Mouse (Mus musculus): ENCODE results near the gene Hal. TPM values are rescaled to one million over a fixed set of nuclear protein-coding genes. Genes with fewer than 3 reads are reported as not detected.
"Not testable (repeated sequence)": the region's sequence is repeated elsewhere in the genome, so short reads cannot be mapped to it uniquely, and the experiment has no call there.

The Hal gene
- total and polyA plus RNA-seq, 3 experiments, result 0.76 TPM; not detected in 2

DNA sequence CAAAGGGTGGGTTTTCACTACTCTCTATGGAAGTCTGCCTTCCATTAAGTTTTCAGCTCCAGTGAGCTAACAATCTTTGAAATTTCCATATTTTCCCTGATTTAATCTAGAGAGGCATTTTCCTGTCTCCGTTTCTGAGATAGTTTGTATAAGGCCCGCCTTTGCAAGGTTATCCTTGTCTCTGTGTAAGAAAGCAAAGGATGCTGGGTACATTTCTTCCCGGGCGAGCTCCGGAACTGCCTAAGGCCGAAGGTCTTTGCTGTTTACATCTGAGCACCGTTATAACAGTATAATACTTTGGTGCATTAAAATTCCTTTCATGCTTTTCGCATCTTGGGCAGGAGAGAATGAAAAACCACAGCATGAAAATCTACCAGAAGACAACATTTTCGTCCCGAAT lies 61.3 kb downstream of the Hal start:
- Histone ChIP-seq H3K36me3 (replicated peaks in 1 of 2; ENCODE audit: control insufficient read depth in 1 of 2, insufficient read depth in 1 of 2, low read length in 1 of 2) (peaks cover 2 to 25% of the 10 kb centered on the region in 2 experiments), H3K4me2 (ENCODE audit: insufficient read depth, low read depth, poor library complexity, severe bottlenecking) (no peak overlapping the region; the same call in 1 of the 2 replicates), H3K27ac (ENCODE audit: insufficient read depth, low read depth) (no peak overlapping the region), H3K79me2 (replicated peaks; ENCODE audit: control insufficient read depth, extremely low read depth, insufficient read depth, poor library complexity, severe bottlenecking) (no peaks in the 10 kb centered on the region), H3K9me3 (replicated peaks; ENCODE audit: low read length) (no peaks in the 10 kb centered on the region), H3K4me3 (replicated peaks in 1 of 3; ENCODE audit: low read depth in 2 of 3, low read length in 2 of 3, poor library complexity in 1 of 3) (peak overlapping the region in 1 of 3 experiments; percentile 47), H3K9ac (ENCODE audit: insufficient read depth, low read depth) (peak overlapping the region; percentile 58), H3K27me3 (replicated peaks) (no peaks in the 10 kb centered on the region), H3K4me1 (ENCODE audit: control insufficient read depth in 1 of 2, insufficient read depth in 2 of 2) (peaks cover 19 to 70% of the 10 kb centered on the region in 2 experiments)
- 0 out of 2 replicates have a peak, but pooled peaks have one; percentile 39 for TF ChIP-seq MXI1 (IDR thresholded peaks at IDR 0.05; ENCODE audit: low read depth, low read length)
- no peak for TF ChIP-seq ZNF384 (IDR thresholded peaks at IDR 0.05; ENCODE audit: low read depth, low read length)
- dilution Hi-C loops (cut with MboI; ENCODE audit: extremely low pct_ligation_motif_present, extremely low pct_unique_long_range_greater_than_20kb, low sequenced_read_pairs) (no loop called here), in situ Hi-C loops (cut with MboI; ENCODE audit: low pct_ligation_motif_present, low pct_unique_long_range_greater_than_20kb, low sequenced_read_pairs) (loop anchor here (25.0 kb wide), 1 partner anchor 263 kb away; no protein-coding TSS in a partner anchor)
- DNase-seq (ENCODE audit: extremely low read depth), result no peak

DNA sequence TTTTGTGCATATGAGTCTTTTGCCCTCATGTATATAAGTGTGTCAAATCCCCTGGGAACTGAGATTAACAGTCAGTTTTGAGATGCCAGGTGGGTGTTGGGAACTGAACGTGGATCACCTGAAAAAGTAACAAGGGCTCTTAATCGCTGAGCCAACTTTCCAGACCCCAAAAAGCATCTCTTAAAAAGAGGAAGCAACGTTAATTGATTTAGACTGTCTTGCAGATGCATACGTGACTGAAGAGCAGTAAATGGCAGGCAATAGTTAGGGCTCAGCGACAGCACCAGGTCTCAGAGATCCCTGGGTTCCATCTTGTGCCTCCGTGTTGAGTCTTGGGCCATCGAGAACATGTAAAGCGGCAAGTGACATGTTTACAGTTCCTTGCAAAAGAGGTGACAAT lies 64.0 kb downstream of the Hal start:
- H3K9ac ChIP-seq (ENCODE audit: insufficient read depth, low read depth), result no peak overlapping the region
- H3K4me1 ChIP-seq (ENCODE audit: control insufficient read depth in 1 of 2, insufficient read depth in 2 of 2), result peaks cover 8 to 48% of the 10 kb centered on the region in 2 experiments; a peak in 3 of 4 replicates
- DNase-seq (ENCODE audit: extremely low read depth), result no peak
- H3K27me3 ChIP-seq (replicated peaks), result no peaks in the 10 kb centered on the region
- dilution Hi-C loops (cut with MboI; ENCODE audit: extremely low pct_ligation_motif_present, extremely low pct_unique_long_range_greater_than_20kb, low sequenced_read_pairs), result no loop called here
- H3K4me3 ChIP-seq (replicated peaks in 1 of 3; ENCODE audit: low read depth in 2 of 3, low read length in 2 of 3, poor library complexity in 1 of 3), result no peak overlapping the region
- H3K4me2 ChIP-seq (ENCODE audit: insufficient read depth, low read depth, poor library complexity, severe bottlenecking), result no peak overlapping the region
- no peaks in the 10 kb centered on the region for H3K79me2 ChIP-seq (replicated peaks; ENCODE audit: control insufficient read depth, extremely low read depth, insufficient read depth, poor library complexity, severe bottlenecking)
- no peaks in the 10 kb centered on the region for H3K9me3 ChIP-seq (replicated peaks; ENCODE audit: low read length)
- in situ Hi-C loops (cut with MboI; ENCODE audit: low pct_ligation_motif_present, low pct_unique_long_range_greater_than_20kb, low sequenced_read_pairs), result loop anchor here (25.0 kb wide), 1 partner anchor 265 kb away; no protein-coding TSS in a partner anchor
- H3K36me3 ChIP-seq (replicated peaks in 1 of 2; ENCODE audit: control insufficient read depth in 1 of 2, insufficient read depth in 1 of 2, low read length in 1 of 2), result peaks cover 2 to 48% of the 10 kb centered on the region in 2 experiments
- H3K27ac ChIP-seq (ENCODE audit: insufficient read depth, low read depth), result no peak overlapping the region
- TF ChIP-seq SMC3 (IDR thresholded peaks at IDR 0.05; ENCODE audit: low read depth, low read length) (no peak), CTCF (conservative IDR thresholded peaks at IDR 0.05 in 1 of 2, IDR thresholded peaks at IDR 0.05 in 1 of 2; ENCODE audit: low read depth in 2 of 2, low read length in 2 of 2) (no peak), UBTF (IDR thresholded peaks at IDR 0.05; ENCODE audit: low read depth, low read length) (no peak), MAZ (IDR thresholded peaks at IDR 0.05; ENCODE audit: low read depth, low read length) (no peak), MXI1 (IDR thresholded peaks at IDR 0.05; ENCODE audit: low read depth, low read length) (no peak), MAFK (IDR thresholded peaks at IDR 0.05; ENCODE audit: insufficient replicate concordance, low read length) (no peak), ETS1 (conservative IDR thresholded peaks at IDR 0.05; ENCODE audit: low read depth, low read length) (no peak)

DNA sequence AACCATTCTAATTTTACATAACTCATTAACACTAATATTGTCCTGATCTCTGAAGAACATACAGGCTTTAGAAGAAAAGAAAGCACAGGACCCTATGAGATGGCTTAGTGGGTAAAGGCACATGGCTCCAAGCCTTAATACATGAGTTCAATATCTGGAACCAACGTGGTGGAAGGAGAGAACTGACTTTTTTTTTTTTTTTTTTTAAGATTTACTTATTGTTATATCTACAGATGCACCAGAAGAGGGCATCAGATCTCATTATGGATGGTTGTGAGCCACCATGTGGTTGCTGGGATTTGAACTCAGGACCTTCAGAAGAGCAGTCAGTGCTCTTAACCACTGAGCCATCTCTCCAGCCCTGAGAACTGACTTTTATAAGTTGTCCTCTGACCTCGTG lies 69.4 kb downstream of the Hal start:
- peaks cover 0 to 56% of the 10 kb centered on the region in 2 experiments for H3K36me3 ChIP-seq (replicated peaks in 1 of 2; ENCODE audit: control insufficient read depth in 1 of 2, insufficient read depth in 1 of 2, low read length in 1 of 2)
- dilution Hi-C loops (cut with MboI; ENCODE audit: extremely low pct_ligation_motif_present, extremely low pct_unique_long_range_greater_than_20kb, low sequenced_read_pairs); H3K4me2 ChIP-seq (ENCODE audit: insufficient read depth, low read depth, poor library complexity, severe bottlenecking); H3K4me3 ChIP-seq (replicated peaks in 1 of 3; ENCODE audit: low read depth in 2 of 3, low read length in 2 of 3, poor library complexity in 1 of 3); H3K27ac ChIP-seq (ENCODE audit: insufficient read depth, low read depth); H3K79me2 ChIP-seq (replicated peaks; ENCODE audit: control insufficient read depth, extremely low read depth, insufficient read depth, poor library complexity, severe bottlenecking); H3K27me3 ChIP-seq (replicated peaks); H3K9ac ChIP-seq (ENCODE audit: insufficient read depth, low read depth); H3K9me3 ChIP-seq (replicated peaks; ENCODE audit: low read length); DNase-seq (ENCODE audit: extremely low read depth): not testable (repeated sequence)
- in situ Hi-C loops (cut with MboI; ENCODE audit: low pct_ligation_motif_present, low pct_unique_long_range_greater_than_20kb, low sequenced_read_pairs), result loop anchor here (25.0 kb wide), 1 partner anchor 271 kb away; no protein-coding TSS in a partner anchor
- peaks cover 9 to 11% of the 10 kb centered on the region in 2 experiments for H3K4me1 ChIP-seq (ENCODE audit: control insufficient read depth in 1 of 2, insufficient read depth in 2 of 2)
- TF ChIP-seq CTCF (conservative IDR thresholded peaks at IDR 0.05 in 1 of 2, IDR thresholded peaks at IDR 0.05 in 1 of 2; ENCODE audit: low read depth in 2 of 2, low read length in 2 of 2) (peak in 1 of 2 experiments; percentile 18; a peak in 1 of 4 replicates), ZNF384 (IDR thresholded peaks at IDR 0.05; ENCODE audit: low read depth, low read length) (peak; percentile 81)

Data from CH12.LX (cell line).